Mouse (Mus musculus) cerebral cortex, adult 2 months (tissue): ENCODE results near the gene Rgsl1.

Source experiments
- WGBS: fragments of 180-500 bp; shearing (Covaris S2); methylation state at CpG from one replicate; pipeline ENCODE4 v1.1.7; 2018; 5-methylcytosine and 5-hydroxymethylcytosine counted together

Rgsl1 gene

DNA sequence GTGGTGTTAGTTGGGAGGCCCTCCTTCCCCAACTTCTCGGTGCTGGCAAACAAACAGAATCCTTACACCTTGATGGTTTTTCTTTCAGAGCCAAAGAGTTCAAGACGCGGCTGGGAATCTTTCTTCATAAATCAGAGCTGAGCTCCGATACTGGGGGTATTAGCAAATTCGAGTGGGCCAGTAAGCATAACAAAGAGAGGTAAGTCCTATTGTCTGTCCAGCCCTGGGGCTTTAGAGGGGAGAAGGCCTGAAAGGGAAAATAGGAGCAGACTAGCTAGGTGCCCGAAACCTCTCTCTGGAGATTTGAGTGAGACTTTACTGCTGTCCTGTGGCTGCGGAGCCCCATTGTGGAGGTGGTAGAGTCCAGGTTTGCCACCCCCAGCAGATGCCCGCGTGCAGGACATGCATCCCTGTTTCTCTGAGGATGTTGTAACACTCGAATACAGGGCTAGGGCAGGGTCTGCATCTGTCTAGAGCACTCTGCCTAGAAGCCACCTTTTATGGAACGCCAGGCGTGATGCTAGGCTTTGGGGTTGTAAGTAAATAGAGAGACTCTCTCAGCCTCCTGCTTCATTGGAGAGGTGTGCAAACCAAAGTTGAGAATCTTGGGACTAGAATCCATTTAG is 103.1 kb downstream of the Rgsl1 start:
- WGBS, result 67% methylated on average over 12 of the region's 12 CpGs

DNA sequence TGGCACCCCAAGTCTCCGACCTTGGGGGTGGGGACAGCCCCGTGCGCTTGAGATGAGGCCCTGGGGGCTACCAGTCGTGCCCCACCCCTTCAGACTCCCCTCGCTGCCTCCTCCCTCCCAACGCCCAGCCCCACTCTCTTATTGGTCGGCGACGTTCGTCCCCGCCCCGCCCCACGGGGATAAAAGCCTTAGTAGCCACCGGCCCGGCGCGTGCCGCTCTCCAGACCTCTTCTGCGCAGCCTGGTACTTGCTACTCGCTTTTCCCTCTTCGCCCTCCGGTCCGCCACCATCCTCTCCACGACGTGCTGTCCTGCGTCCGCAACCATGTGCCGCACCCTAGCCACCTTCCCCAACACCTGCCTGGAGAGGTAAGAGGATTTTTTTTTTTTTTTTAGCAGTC is 103.8 kb downstream of the Rgsl1 start, which contains the start of gene Rgs16:
Gene Rgs16, plus strand, starts transcription at position 205 of the 400 bp plus-strand sequence.
- WGBS, result 2% methylated on average over 28 of the region's 28 CpGs

DNA sequence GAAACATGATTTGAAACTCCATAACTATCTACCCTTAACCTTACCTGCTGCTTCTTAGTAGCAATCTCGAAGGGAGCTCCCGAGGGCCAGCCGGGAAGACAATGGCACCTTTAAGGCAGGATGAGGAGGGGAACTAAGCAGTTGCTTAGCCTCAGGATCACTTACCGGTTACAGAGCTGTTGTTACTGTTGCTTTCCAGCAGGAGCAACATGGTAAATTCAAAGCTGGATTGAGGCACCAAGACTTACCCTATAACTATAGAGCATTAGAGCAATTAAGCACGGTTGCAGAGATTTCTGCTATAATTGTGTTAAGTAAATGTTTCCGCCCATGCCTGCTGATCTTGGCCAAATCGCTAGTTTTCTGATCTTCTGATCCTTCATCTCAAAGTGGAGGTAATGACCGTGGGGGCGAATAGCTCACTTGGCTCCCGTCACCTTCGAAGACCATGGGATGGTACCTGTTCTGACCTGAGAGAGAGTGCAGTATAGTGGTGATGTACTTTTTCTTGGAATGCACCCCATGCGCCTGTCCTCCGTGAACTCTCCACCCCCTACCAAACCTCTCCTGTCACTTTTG is 104.4 kb downstream of the Rgsl1 start:
- 33% methylated on average over 13 of the region's 13 CpGs for WGBS

DNA sequence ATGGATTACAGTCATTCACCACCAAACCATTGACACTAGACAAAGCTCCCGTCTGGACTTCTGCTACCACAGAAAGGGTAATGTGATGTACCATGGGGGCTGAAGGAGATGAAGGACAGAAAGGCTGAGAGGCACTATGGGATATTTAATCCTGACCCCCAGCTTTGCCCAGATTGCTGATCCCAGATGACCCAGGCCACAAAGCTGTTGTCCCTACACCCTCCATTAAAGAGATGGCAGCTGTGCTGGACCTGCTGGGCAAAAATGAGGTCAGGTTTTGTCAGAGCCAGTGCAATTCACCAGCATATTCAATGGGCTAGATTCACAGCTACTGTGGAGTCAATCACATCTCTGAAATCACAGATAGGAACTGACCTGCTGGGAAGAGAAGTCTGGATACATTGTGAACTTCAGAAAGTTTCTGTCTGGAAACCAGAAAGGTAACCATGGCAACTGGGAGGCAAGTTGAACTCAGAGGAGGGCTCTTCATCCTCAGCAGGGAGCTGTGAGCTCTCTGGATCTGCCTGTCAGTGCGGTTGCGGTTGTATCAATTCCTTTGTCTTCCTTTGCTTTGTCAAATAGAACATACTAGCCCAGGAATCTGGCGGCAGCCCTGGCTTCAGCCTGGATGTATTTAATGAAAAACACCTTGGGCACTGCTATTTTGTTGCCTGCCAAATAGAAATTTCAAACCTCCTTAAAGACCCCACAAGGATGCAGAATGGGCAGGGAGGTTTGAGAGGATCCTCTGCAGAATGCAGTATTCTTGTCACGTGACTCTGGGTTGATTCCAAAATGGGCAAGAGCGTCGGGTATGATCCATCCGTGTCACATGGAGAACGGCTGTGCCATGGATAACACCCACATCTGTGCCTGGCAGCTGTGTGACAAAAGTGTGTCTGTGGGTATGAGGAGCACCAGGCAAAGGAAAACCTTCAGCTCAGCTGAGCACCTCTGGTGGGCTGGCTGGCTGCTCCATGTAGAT is 106.5 kb downstream of the Rgsl1 start:
- 33% methylated on average over 9 of the region's 9 CpGs for WGBS

DNA sequence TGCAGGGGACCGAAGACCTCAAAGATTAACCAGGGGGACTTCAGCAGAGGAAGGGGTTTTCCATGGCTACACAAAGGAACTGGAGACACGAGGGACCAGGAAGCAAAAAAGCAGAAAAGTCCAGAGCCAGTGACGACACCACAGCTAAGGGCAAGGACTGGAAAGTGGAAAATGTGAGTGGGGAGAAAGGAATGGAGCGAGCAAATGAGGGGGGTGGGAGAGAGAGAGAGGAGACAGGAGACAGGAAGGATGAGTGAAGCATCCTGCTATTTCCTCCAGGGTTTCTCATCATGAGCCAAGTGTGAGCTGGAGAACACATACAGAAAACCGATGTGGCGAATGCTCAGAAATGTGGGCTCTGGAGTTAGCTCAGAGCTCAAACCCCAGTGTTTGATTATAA is 107.8 kb downstream of the Rgsl1 start:
- 64% methylated on average over 6 of the region's 6 CpGs for WGBS

DNA sequence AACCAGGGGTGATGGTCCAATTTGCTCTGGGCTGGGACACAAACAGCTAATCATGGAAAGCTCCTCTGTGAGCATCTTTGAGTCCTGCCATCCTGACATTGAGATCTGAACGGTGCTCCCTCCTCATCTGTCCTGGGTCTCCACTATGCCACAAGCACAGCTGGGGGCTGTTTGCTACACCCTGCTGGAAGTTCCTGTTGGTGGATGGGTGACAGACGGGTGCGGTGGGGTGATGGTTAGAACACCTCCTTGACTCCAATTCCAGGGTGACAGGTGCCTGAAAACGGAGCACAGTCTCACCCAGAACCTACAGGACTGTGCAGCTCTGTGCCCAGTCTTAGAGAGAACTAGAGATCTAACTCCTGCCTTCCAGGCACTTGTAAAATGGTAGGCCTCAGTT is 109.1 kb downstream of the Rgsl1 start:
- WGBS, result 91% methylated on average over 4 of the region's 4 CpGs

DNA sequence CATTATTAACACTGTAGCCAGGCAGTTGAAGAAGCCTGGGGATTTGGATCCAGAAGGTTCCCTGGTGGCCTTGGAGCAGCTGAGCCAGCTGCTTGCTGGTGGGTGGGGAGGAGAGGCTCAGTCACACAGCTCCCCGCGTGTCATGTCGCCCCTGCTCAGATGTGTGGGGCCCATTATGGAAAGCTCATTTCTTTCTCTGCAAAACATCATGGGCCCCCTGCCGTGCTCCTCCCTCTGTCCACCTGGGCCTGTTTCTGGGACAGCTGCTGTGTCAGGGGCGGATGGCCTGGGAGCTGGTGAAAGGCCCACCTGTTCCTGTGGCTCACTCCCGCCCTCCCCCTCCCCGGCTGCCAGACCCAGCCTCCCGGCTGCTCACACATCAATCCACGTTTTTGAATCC is 110.8 kb downstream of the Rgsl1 start:
- WGBS, result 61% methylated on average over 9 of the region's 9 CpGs

DNA sequence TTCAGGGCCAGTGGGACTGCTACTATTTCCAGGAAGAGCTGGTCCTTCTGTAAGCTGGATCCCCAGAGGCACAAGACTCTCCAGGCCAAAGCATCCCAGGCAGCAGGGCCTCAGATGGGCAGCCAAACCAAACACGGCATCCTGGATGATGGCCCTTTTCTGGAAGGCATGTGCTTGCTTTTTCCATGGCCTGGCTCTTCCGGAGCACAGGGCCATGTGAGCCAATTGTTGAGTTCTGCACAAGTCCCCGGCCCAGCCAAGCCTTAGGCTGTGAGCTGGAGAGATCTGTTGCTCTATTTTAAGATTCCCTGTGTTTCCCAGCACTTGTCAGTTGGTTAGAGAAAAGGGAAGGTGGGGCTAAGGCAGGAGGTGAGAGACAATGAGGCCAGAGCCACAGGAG is 113.3 kb downstream of the Rgsl1 start:
- WGBS, result 46% methylated on average over 3 of the region's 3 CpGs

DNA sequence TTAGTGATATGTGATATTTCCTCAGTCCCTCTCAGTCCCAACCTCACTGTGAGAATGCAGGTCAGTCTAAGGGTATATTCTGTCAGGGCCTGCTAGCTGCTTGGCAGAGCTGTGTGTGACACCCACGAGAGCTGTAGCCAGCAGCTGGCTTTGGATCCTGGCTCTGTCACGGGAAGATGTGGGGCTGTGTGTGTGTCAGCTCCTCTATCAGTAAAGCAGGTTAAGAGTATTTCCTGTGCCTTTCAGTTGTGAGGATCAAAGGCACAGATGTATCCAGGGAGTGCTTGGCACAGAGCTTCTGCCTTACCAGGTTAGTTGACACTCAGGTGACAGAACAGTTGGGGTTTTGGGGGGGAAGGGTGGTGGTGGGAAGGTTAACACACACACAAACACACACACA is 114.1 kb downstream of the Rgsl1 start:
- 40% methylated on average over 2 of the region's 2 CpGs for WGBS
